Mouse (Mus musculus) CH12F3 (cell line): ENCODE measurements around the gene Lingo2.
"Not testable (repeated sequence)": the region's sequence is repeated elsewhere in the genome, so short reads cannot be mapped to it uniquely, and the experiment has no call there.

ENCODE experiments used
- in situ Hi-C: fragments of 300-500 bp; cut with MboI; formaldehyde crosslinking; loops from 2 replicates; pipeline ENCODE4 v1.14.3; 2020; ENCODE audit warnings: low sequenced_read_pairs

Lingo2 gene

GRCm38 (mm10) chr4:35694360-35695136 is 1257.0 kb downstream of the Lingo2 start:
- in situ Hi-C loops, result no loop called here

DNA sequence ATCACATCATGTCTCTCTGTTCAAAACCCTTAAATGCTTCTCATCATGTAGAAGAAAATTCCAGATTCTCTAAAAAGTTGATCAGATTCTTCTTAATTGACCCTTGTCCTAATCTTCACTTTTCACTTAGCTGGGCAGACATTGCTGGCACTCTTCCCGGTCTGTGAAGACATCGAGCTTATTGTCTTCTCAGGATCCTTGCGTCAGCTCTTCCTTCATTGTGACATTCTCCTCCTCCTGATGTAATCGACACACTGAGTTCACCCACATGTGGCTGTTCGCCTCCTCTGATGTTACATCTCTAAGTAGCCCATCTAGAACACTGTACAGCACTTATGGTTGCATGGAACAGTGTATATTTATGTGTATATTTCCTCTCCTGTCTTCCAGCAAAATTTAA is 1261.0 kb downstream of the Lingo2 start:
- in situ Hi-C loops, result no loop called here

DNA sequence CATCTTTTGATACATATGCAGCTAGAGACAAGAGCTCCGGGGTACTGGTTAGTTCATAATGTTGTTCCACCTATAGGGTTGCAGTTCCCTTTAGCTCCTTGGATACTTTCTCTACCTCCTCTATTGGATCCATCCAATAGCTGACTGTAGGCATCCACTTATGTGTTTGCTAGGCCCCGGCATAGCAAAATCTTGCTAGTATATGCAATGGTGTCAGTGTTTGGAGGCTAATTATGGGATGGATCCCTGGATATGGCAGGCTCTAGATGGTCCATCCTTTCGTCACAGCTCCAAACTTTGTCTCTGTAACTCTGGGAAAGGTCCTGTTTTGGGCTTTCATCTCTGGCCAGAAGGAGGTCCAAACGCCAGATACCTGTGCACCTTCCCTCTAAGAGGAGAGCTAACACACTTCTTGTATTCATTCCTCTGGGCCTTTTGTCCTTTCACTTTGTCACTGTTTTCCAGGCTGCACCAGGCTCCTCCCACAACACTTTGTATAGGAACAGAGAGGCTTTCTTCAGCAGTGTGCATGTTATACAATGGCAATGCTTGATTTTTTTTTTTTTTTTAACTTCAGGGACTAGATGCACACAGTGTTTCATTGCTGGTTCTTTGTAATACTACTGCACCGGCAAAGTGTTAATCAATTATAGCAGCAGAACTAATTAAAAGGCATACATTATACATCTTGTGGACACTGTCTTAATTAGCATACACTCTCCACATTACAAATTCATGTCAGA is 1262.9 kb downstream of the Lingo2 start:
- in situ Hi-C loops, result not testable (repeated sequence)
